Mouse (Mus musculus): Measurements from ENCODE around the gene Slco2a1.

DNA sequence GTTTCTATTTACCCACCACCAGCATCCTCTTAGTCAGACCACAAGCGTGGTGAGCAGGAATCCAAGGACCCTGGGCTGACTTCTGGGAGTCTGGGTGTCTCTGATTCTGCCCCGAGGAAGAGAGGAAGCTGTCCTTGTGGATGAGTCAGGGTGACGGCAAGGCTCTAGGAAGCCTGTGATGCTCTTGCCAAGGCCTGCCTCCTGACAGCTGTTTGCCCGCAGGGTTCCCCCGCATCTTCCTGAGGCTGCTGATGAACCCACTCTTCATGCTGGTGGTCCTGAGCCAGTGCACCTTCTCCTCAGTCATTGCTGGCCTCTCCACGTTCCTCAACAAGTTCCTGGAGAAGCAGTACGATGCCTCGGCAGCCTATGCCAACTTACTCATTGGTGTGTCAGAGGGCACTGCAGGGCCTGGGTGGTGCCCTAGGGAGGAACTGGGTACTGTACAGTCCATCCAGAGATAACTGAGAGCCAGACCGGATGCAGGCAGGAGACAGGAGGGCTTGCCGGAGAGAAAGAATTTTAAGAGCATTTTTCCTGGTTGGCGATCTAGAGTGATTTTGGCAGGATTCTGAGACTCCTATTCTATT is 84.5 kb downstream of the Slco2a1 start:
- TF ChIP-seq CTCF (conservative IDR thresholded peaks at IDR 0.05 in 1 of 2, IDR thresholded peaks at IDR 0.05 in 1 of 2; ENCODE audit: low read depth in 2 of 2, low read length in 2 of 2): no peak
- no peak for TF ChIP-seq ZNF384 (IDR thresholded peaks at IDR 0.05; ENCODE audit: low read depth, low read length)
- TF ChIP-seq JUND (conservative IDR thresholded peaks at IDR 0.05; ENCODE audit: low read depth, low read length): no peak

Data from CH12.LX (cell line).